In genomic region chr15:99000535-99001283, GRCm38 (mm10) we compare ENCODE assay signal across 7 mouse cellular contexts. TPM values are rescaled to one million over a fixed set of nuclear protein-coding genes. Genes with fewer than 3 reads are reported as not detected.
DNase-seq lines count a peak whose midpoint lies in the region; ATAC-seq and TF ChIP-seq lines count a peak whose summit lies in the region.

No protein-coding gene starts in this region.

- no peak overlapping the region for H3K27ac ChIP-seq in thymus, adult 2 months (ENCODE audit: control insufficient read depth, insufficient read depth, low read length)
- peak overlapping the region; percentile 38; the same call in 1 of the 2 replicates for H3K27ac ChIP-seq in heart, adult 2 months
- no peak overlapping the region for H3K27ac ChIP-seq in kidney, adult 2 months (ENCODE audit: insufficient read depth, low read depth, low read length)
- peak overlapping the region; percentile 33; the same call in 1 of the 2 replicates for H3K27ac ChIP-seq in lung, embryonic 14.5 days (ENCODE audit: low read depth)

- no peaks in the 10 kb centered on the region for H3K9me3 ChIP-seq in lung, embryonic 14.5 days (ENCODE audit: low read depth, low read length)

- no peaks in the 10 kb centered on the region for H3K79me2 ChIP-seq in heart, adult 2 months (replicated peaks; ENCODE audit: control insufficient read depth, insufficient read depth, low read length)

- no peak overlapping the region for H3K9ac ChIP-seq in heart, adult 2 months (ENCODE audit: low read depth, low read length)
- H3K9ac ChIP-seq in lung, embryonic 14.5 days, result no peak overlapping the region

- H3K27me3 ChIP-seq in thymus, adult 2 months (ENCODE audit: control insufficient read depth, insufficient read depth, low read length), result no peaks in the 10 kb centered on the region
- H3K27me3 ChIP-seq in heart, adult 2 months (ENCODE audit: control insufficient read depth, insufficient read depth, low read length), result no peaks in the 10 kb centered on the region
- H3K27me3 ChIP-seq in kidney, adult 2 months (replicated peaks; ENCODE audit: control insufficient read depth, insufficient read depth, low read length), result no peaks in the 10 kb centered on the region
- H3K27me3 ChIP-seq in lung, embryonic 14.5 days (ENCODE audit: insufficient read depth, low read length), result no peaks in the 10 kb centered on the region

- TF ChIP-seq EP300 in heart, adult 2 months (IDR thresholded peaks at IDR 0.05; ENCODE audit: insufficient read depth, low read depth, low read length), result no peak

- TF ChIP-seq POLR2A in thymus, adult 2 months (IDR thresholded peaks at IDR 0.05; ENCODE audit: control insufficient read depth, extremely low read depth, insufficient read depth, low read length, poor library complexity), result no peak
- no peak for TF ChIP-seq POLR2A in heart, adult 2 months (IDR thresholded peaks at IDR 0.05; ENCODE audit: insufficient read depth, low read depth, low read length)
- TF ChIP-seq POLR2A in kidney, adult 2 months (IDR thresholded peaks at IDR 0.05; ENCODE audit: low read depth, low read length), result no peak

- peak; percentile 53 for DNase-seq in thymus, adult 2 months
- DNase-seq in thymus, adult 18-20 months, result no peak
- DNase-seq in c-Kit-positive CD71-positive TER-119-positive erythroid progenitor cells, embryonic 14.5 days (ENCODE audit: low spot score), result peak; percentile 68
- peak in 1 of 2 experiments; percentile 35 for DNase-seq in heart, adult 2 months
- DNase-seq in kidney, adult 2 months, result peak; percentile 78
- peak; percentile 92 for DNase-seq in lung, embryonic 14.5 days
- peak; percentile 83 for DNase-seq in retina, postnatal 1 day

- intact Hi-C loops in heart, adult 2 months (cut with DNase I), result no loop called here

- 0 out of 2 replicates have a peak, but pooled peaks cover 4% of the 10 kb centered on the region for H3K4me1 ChIP-seq in thymus, adult 2 months (replicated peaks; ENCODE audit: control insufficient read depth, insufficient read depth, low read length)
- peaks cover 5% of the 10 kb centered on the region for H3K4me1 ChIP-seq in heart, adult 2 months (ENCODE audit: control insufficient read depth, insufficient read depth, low read length)
- H3K4me1 ChIP-seq in kidney, adult 2 months (ENCODE audit: control insufficient read depth, insufficient read depth, low read length), result no peaks in the 10 kb centered on the region
- peaks cover 8% of the 10 kb centered on the region; the same call in 1 of the 2 replicates for H3K4me1 ChIP-seq in lung, embryonic 14.5 days (ENCODE audit: insufficient read depth)

- ATAC-seq in lung, embryonic 14.5 days (ENCODE audit: insufficient read depth), result no peak

- no peak overlapping the region for H3K4me3 ChIP-seq in thymus, adult 2 months (ENCODE audit: control insufficient read depth, insufficient read depth, low read length)
- no peak overlapping the region for H3K4me3 ChIP-seq in heart, adult 2 months
- H3K4me3 ChIP-seq in kidney, adult 2 months (ENCODE audit: insufficient read depth, low read depth, low read length), result no peak overlapping the region
- no peak overlapping the region for H3K4me3 ChIP-seq in lung, embryonic 14.5 days (ENCODE audit: low read depth, low read length)

- TF ChIP-seq CTCF in thymus, adult 2 months (IDR thresholded peaks at IDR 0.05; ENCODE audit: borderline replicate concordance, control insufficient read depth, extremely low read depth, insufficient read depth, low read length, poor library complexity), result no peak
- TF ChIP-seq CTCF in heart, adult 2 months (IDR thresholded peaks at IDR 0.05), result peak; percentile 92
- TF ChIP-seq CTCF in kidney, adult 2 months (conservative IDR thresholded peaks at IDR 0.05; ENCODE audit: insufficient read depth, insufficient read length, low read depth, low read length), result peak; percentile 16; the same call in 1 of the 2 replicates
- peak; percentile 73 for TF ChIP-seq CTCF in lung, embryonic 14.5 days (IDR thresholded peaks at IDR 0.05; ENCODE audit: low read depth)

- 59% methylated on average over 14 of the region's 14 CpGs for WGBS in thymus, adult 2 months
- WGBS in heart, adult 2 months, result 27% methylated on average over 14 of the region's 14 CpGs
- WGBS in kidney, adult 2 months, result 37% methylated on average over 14 of the region's 14 CpGs
- WGBS in lung, embryonic 14.5 days, result 34% methylated on average over 14 of the region's 14 CpGs

- H3K36me3 ChIP-seq in thymus, adult 2 months (ENCODE audit: control insufficient read depth, insufficient read depth, low read length), result no peaks in the 10 kb centered on the region
- H3K36me3 ChIP-seq in heart, adult 2 months (ENCODE audit: control insufficient read depth, insufficient read depth, low read length), result no peaks in the 10 kb centered on the region
- no peaks in the 10 kb centered on the region for H3K36me3 ChIP-seq in kidney, adult 2 months (ENCODE audit: control insufficient read depth, insufficient read depth, low read length)
- no peaks in the 10 kb centered on the region for H3K36me3 ChIP-seq in lung, embryonic 14.5 days (ENCODE audit: insufficient read depth)

- H3K4me2 ChIP-seq in lung, embryonic 14.5 days, result peak overlapping the region; percentile 61

RNA-seq across cellular contexts. Expression of gene Tuba1c, which starts 29.0 kb away (rescaled TPM):
- 294 and 330 TPM in 2 replicates for polyA plus RNA-seq in thymus, adult 2 months (2012; rRNA removed)
- total RNA-seq in heart, adult 2 months (2021), result 10 to 100 TPM; 30.1 to 39.0 TPM
- polyA plus RNA-seq in heart, adult 2 months (2012; rRNA removed), result 58.6 and 74.4 TPM in 2 replicates
- 128 and 146 TPM in 2 replicates for polyA plus RNA-seq in kidney, adult 2 months (2012; rRNA removed)
- 224 and 232 TPM in 2 replicates for polyA plus RNA-seq in lung, embryonic 14.5 days (2014; fragmentation: Nextera tagmentation; extraction: Ambion mirVana)

RNA-seq across cellular contexts. Expression of gene Tuba1a, which starts 47.2 kb away (rescaled TPM):
- 373 and 432 TPM in 2 replicates for polyA plus RNA-seq in thymus, adult 2 months (2012; rRNA removed)
- 10 to 100 TPM; 57.0 to 85.0 TPM for total RNA-seq in heart, adult 2 months (2021)
- polyA plus RNA-seq in heart, adult 2 months (2012; rRNA removed), result 165 and 235 TPM in 2 replicates
- 121 and 131 TPM in 2 replicates for polyA plus RNA-seq in kidney, adult 2 months (2012; rRNA removed)
- 1,129 and 1,167 TPM in 2 replicates for polyA plus RNA-seq in lung, embryonic 14.5 days (2014; fragmentation: Nextera tagmentation; extraction: Ambion mirVana)

RNA-seq across cellular contexts. Expression of gene Gm49450, which starts 47.4 kb away (rescaled TPM):
- 82.1 and 153 TPM in 2 replicates for polyA plus RNA-seq in thymus, adult 2 months (2012; rRNA removed)
- total RNA-seq in heart, adult 2 months (2021), result not detected
- 26.2 TPM in 1 of 2 replicates, not detected in the other for polyA plus RNA-seq in heart, adult 2 months (2012; rRNA removed)
- 12.0 TPM in 1 of 2 replicates, not detected in the other for polyA plus RNA-seq in kidney, adult 2 months (2012; rRNA removed)
- not detected in 2 replicates for polyA plus RNA-seq in lung, embryonic 14.5 days (2014; fragmentation: Nextera tagmentation; extraction: Ambion mirVana)

RNA-seq across cellular contexts. Expression of gene Prph, which starts 54.3 kb away (rescaled TPM):
- 1.9 and 2.3 TPM in 2 replicates for polyA plus RNA-seq in thymus, adult 2 months (2012; rRNA removed)
- total RNA-seq in heart, adult 2 months (2021), result under 1 TPM; 0.13 to 0.80 TPM
- 1.00 and 2.1 TPM in 2 replicates for polyA plus RNA-seq in heart, adult 2 months (2012; rRNA removed)
- polyA plus RNA-seq in kidney, adult 2 months (2012; rRNA removed), result 1.7 and 3.2 TPM in 2 replicates
- polyA plus RNA-seq in lung, embryonic 14.5 days (2014; fragmentation: Nextera tagmentation; extraction: Ambion mirVana), result 0.91 and 1.8 TPM in 2 replicates

Comparison
In these comparisons a context has a peak if more than half of its experiments do, and no peak if none do; other contexts are left out.
1. DNase-seq: peak in thymus, adult 2 months (single experiment), c-Kit-positive CD71-positive TER-119-positive erythroid progenitor cells, embryonic 14.5 days (single experiment), kidney, adult 2 months (single experiment), lung, embryonic 14.5 days (single experiment) and retina, postnatal 1 day (single experiment); none in thymus, adult 18-20 months (0 of 2).
2. H3K27ac ChIP-seq: peak in heart, adult 2 months (single experiment) and lung, embryonic 14.5 days (single experiment); none in thymus, adult 2 months (single experiment) and kidney, adult 2 months (single experiment).